Mouse (Mus musculus) hematopoietic stem cell, adult 5-6 weeks (primary cell): Measurements from ENCODE around the gene Aak1. TPM values are rescaled to one million over a fixed set of nuclear protein-coding genes. Genes with fewer than 3 reads are reported as not detected.
A peak's percentile ranks its signal among the peaks of the same experiment; 100 is the strongest.

Experiments
- ATAC-seq, 2 experiments: fragments of 125-278 bp in 1 of 2; replicated peaks in 1 of 2; 2 replicates each; pipeline ENCODE4 v1.8.0; 2016 to 2017; ENCODE audit warnings: inconsistent platforms in 2 of 2, mild to moderate bottlenecking in 2 of 2, moderate number of reproducible peaks in 2 of 2, low read depth in 1 of 2, moderate TSS enrichment in 1 of 2; ENCODE audit not compliant: low FRiP score in 2 of 2, poor library complexity in 2 of 2, severe bottlenecking in 2 of 2, insufficient read depth in 1 of 2, low TSS enrichment in 1 of 2
- total RNA-seq: library from RNA; stranded (forward); fragments of 172-1452, 232-1000 nt; gene quantifications from 2 replicates; pipeline ENCODE4 v1.2.3, GENCODE M21; 2017

The Aak1 gene
- total RNA-seq, 1 experiment from 2014 or later, result 12.2 TPM

DNA sequence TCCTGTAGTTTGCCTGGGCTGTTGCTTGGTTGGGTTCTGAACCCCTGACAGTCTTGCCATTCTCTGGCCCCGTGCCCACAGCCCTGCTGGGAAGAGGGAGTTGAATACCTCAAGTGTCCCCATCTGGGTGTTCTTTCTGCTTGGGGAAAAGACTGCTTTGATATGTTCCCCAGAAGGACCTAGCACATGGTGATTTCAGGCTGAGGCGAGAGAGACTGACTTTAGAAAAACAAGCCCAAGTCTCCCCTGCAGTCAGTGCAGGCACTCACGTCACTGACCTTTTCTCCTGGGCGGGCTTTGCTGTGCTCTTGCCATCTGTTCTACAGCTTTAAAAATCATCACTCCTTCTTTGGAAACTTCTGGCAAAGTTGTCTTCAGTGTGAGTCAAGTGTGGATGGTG, 67.9 kb downstream of the Aak1 start:
- ATAC-seq, result no peak

DNA sequence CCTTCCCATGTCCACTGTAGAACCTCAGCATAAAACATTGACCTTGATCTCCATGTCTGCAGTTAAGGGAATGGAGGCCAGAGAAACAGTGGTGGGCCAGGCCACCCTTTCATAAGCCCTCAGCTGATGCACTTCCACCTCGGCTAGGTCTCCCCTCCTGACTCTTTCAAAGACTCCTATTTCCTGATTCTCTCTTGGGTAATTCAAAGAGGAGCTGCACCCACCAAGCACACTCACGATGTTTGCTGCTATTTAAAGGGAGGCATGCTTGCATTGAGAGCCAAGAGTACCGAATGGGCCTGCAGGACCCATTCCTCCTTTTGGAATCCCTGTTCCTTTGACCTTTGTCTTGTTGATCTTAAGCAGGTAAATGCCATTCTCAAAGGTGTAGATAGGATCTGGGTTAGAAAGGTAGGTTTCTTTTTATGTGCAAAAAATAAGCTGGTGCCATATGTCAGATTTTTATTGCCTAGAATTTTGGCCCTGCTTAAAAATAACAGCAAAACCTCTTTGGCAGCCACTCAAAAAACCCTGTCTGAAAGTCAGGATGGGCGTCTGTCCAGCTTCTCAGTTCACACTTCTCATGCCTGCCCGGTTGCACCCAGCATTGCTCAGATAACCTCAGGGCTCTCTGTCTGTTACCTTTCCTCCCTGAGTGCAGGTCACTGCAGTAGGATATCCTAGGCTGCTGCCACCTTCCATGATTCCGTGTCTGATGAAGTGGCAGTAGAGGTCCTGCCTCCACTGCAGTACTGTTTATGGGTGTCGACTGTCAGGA, 68.9 kb downstream of the Aak1 start:
- no peak for ATAC-seq

DNA sequence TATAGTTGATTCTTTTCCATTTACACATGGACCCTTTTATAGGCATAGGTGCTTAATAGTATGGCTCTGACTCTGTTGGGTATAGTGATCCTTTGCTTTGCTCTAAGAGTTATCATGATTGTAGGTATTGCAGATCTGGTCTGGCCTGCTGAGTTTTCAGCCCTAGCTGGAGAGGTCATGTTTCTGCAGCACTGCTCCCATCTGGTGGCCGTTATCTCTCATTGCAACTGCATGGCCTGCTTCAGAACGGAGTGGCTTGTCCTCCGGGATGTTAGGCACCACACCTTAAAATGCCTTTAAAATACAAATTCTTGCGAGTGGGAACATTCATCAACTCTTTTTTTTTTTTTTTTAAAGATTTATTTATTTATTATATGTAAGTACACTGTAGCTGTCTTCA, 72.6 kb downstream of the Aak1 start:
- peak; percentile 67 to 76 for ATAC-seq

DNA sequence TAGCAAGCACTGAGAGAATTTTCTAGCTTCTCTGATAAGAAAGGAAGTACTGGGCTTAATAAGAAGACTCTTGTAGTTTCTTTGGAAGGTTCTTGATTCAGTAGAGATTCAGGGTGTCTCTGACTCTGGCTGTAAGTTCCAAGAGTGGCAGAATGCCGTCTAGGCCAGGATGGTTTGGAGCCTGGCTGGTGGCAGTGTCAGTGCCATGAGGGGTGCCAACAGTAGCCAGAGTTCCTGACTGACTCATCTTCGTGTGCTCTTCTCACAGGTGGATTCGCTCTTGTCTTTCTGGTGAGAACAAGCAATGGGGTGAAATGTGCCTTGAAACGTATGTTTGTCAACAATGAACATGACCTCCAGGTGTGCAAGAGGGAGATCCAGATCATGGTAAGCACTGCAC, 75.4 kb downstream of the Aak1 start:
- no peak for ATAC-seq

DNA sequence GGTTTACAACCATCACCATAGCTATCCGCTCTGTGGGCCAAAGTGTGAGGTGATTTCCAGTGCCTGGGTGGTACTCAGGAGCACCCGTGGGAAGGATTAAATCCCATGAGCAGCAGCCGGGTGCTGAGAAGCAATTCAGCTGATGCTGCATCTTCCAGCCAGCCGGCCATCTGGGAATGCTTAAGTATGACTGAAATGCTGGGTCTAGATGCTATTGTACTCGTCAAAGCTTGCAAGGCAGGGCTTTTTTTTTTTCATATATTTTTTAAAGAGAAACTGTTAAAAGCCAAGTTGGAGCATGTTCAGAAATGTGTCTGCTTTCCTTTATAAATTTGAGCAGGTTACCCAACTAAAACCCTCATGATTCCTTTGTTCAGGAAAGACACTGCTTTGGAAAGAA, 85.2 kb downstream of the Aak1 start:
- ATAC-seq, result no peak

DNA sequence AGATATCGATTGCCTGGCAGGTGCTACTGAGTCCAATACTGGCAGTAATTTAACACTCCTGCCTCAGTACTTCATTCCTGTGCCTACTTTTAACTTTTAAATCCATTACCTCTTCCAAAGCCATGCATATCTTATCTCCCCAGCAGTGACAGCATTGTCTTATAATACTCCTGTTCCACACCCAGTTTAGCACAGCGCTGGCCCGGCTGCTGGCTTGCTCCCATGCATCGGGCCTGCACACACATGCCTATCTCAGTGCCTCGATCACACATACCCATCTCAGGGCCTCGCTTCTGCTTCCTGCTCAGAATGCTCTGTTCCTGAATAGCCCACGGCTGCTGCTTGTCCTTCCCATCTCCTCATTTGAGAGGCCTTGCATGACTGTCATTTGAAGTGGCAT, 90.5 kb downstream of the Aak1 start:
- no peak for ATAC-seq

DNA sequence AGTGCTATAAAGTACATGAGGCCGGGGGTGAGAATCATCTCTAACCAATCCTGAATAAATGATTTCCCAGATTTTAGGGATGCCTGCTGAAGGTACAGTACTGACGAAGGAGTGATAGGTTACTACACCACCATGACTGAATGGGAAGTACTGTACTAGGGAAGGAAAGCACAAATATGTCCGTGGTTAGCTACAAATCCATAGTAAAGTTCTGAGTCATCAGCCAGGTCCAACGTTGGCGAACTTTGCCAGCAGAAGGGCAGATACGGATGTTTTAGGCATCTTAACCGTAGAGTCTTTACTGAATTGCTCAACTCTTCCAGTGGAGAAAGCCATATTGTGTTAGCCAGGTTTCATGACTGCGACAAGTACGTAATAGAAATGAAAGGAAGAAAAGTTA, 91.6 kb downstream of the Aak1 start:
- no peak for ATAC-seq

DNA sequence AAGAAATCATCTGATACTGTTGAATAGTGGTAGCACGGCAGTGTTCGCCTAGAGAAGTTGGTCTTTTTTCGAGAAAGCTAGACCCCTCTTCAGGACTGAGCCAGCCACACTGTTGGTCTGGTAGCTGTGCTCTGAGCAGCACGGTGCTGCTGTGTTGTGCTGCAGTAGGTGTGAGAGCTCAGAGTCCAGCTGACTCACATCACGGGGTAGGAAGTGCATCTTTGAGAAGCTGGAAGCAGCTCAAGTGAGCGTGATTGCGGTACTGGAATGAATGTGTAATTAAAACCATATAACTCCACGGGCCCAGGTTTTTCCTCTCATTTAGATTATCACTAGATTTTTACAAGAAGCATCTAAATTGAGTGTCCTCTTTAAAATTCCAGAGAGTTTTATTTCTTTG, 97.8 kb downstream of the Aak1 start:
- ATAC-seq, result no peak

DNA sequence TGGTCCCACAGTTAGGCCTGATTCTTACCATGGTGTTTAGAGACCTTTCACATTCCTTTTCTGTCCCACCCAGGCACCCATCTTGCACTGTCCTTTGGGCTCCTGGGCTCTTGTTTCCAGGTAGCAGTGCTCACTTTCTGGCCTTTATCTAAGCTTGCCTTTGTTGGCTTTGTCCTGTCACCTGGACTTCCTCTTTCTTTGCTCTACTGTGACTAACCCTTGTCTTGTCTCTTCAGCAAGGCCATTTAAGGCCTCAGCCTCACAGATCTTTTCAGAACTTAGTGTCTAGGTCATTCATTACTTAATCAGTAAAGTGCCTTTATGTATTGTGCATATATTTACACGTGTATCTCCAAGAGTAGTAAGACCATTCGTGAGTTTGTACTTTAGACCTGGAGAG, 99.4 kb downstream of the Aak1 start:
- no peak for ATAC-seq

DNA sequence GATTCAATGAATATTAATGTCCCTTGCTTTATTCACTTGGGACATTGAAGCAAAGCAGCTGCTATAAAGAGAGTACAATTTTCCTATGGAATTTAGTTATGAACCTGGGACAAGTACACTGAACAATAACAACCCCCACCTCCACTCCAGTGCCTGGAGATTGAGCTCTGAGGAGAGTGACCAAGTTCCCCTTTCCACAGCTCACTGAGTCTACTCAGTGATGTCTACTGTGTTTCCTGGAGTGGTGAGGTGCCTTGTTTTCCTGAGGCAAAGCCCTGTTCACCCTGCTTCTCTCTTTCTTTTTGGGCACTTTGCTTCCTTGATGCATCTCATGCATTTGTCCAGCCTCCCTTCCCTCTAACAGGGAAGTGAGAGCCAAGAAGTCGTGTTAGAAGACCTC, 100.8 kb downstream of the Aak1 start:
- ATAC-seq, result peak; percentile 81 to 84

DNA sequence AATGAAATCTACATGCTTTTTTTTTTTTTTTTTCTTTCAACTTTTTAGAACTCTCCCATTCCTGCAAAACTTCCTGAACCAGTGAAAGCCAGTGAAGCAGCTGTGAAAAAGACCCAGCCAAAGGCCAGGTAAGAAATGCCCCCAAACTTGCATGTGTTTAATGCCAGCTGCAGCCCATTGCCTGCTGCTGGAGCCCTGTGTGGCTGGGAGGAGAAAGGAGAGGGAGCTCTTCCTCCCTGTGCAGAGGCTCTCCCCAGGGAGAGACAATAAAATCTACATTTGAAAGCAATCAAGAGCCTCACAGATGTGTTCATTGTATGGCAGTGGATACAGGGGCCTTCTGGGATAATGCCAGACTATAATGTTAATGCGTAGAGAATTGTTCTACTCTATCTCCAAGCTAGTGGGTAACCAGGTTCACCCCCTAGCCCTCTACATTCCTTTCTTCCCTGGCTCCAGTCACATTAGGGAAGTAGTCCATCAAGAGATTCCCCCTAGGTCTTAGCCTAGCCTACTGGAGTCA, 101.5 kb downstream of the Aak1 start:
- no peak for ATAC-seq

DNA sequence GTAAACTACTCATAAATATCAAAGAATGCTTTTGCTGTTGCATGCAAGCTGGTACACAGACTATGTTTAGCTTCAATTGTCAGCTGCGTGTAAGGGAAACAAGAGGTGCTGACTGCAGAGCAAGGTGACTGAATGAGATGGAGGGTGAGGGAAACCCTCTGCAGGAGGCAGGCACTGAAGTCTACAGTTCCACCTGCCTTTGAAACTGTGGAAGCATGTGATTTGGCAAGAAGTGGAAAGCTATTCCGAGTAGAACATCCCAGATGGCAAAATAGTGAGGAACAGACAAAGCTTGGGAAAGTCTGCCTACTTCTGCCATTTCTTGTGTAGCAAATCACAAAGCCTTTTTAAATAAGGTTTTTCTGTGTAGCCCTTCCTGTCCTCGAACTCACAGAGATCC, 106.4 kb downstream of the Aak1 start:
- ATAC-seq, result no peak

DNA sequence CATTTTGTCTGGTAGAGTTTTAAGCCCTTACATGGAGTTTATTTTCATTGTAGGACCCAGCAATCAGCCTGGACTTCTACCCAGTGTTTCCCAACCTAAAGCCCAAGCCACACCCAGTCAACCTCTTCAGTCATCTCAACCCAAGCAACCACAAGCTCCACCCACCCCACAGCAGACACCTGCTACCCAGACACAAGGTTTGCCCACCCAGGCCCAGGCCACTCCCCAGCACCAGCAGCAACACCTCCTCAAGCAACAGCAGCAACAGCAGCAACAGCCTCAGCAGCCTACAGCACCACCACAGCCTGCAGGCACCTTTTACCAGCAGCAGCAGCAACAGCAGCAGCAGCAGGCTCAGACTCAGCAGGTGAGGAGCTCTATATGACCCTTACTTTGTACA, 106.9 kb downstream of the Aak1 start:
- no peak for ATAC-seq

DNA sequence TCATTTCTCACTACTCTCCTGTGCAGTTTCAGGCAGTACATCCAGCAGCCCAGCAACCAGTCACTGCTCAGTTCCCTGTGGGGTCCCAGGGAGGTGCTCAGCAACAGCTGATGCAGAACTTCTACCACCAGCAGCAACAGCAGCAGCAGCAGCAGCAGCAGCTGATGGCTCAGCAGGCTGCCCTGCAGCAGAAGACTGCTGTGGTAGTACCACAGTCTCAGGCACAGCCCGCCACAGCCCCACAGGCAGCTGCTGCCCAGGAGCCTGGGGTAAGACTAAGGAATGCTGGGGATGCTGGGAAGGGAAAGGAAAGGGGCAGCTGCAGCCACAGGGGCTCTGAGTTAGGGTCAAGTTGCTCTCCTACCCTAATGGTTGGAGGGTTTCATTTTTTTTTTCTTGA, 109.7 kb downstream of the Aak1 start:
- ATAC-seq, result no peak

DNA sequence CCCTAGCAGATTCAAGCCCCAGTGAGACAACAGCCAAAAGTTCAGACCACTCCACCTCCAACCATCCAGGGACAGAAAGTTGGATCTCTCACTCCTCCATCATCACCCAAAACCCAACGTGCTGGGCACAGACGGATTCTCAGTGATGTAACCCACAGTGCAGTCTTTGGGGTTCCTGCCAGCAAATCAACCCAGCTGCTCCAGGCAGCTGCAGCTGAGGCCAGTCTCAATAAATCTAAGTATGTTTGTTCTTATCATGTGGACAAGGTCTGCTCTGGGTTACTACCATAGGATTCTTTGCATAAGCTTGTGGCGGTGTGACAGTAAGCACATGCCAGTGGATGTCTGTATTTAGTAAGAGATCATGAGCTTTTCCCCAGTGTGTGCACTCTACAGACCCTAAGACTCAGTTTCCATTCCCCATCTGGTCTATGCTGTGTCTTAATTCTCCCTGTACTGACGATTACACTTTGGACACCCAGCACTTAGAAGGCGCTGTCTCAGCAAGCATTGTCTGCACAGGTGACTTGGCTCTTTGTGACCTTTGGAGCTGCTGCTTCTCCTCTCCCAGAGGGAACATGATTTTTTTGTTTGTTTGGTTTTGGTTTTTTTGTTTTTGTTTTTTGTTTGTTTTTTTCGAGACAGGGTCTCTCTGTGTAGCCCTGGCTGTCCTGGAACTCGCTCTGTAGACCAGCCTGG, 114.8 kb downstream of the Aak1 start:
- ATAC-seq, result no peak

DNA sequence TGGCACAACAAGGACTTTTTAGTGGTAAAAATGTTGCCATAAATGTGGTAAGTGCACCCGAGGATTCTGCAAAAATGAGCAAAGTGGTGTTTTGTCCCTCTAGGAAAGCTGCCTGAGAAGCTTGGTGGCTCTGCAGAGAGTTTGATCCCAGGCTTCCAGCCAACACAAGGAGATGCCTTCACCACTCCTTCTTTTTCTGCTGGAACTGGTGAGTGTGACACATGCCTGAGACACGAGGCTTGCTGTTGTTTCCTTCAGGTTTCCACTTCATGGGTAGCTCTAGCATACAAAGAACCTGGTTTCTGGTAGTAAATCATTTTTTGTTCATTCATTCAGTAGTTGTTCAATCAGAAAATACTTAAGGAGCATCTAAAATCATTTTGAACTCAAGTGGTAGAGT, 117.8 kb downstream of the Aak1 start:
- ATAC-seq, result no peak

DNA sequence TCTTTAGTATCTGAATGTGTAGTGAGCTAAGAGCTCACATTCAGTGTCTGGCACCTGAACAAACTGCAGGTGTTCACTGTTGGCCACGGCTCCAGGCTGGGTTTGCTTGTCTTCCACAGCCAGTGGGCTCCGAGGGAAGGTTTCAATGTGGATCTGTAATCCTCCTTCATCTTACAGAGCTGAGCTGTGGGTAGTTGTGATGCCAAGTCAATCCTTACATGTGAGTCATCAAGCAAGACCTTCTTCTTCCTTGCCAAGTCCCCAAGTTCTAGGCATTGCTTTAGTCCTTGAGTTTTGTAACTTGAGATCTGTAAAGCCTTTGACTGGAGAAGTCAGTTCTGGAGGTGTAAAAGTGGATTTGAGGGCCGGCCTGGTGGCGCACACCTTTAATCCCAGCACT, 124.6 kb downstream of the Aak1 start:
- ATAC-seq, result no peak

DNA sequence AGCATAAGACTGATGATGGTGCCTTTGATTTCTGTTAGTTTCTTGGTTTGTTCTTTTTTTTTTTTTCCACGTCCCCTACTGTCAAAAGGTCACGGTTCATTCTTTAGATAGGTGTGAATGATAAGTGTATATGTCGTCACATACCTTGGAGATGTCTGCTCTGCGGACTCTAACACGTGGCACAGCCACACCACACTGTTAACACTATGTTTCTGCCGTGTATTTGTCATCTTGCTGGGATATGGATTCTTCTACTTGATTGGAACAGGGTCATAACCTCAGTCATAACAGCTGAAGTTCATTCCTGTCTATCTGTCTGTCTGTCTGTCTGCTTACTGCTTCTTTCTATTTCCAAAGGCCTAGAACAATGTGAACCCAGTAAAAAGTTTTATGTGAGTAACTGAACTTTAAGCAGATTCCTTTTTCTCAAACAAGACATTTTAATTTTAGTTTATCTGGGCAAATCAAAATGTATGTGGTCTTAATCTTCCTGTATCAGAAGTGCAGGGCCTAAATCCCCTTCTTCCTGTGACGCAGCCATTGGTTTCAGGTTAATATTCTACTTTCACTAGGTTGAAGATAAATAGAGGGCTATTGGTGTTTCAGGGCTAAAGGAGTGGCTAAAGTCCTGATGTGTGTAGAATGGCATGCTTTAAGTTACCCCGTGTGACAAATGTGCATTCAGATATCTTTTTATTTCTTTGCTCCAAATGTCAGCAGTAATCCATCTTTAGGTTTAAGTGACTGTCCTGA, 129.0 kb downstream of the Aak1 start:
- no peak for ATAC-seq
